Mouse (Mus musculus) heart, embryonic 15.5 days (tissue): ENCODE data around the gene Apol7e. TPM values are rescaled to one million over a fixed set of nuclear protein-coding genes. Genes with fewer than 3 reads are reported as not detected.

ENCODE experiments used
- ATAC-seq: fragments of 200-750 bp; cut with Nextera tagmentation; replicated peaks from 2 replicates; pipeline ENCODE4 v1.8.0; 2017; ENCODE audit warnings: low read depth, moderate TSS enrichment; ENCODE audit not compliant: insufficient number of reproducible peaks, insufficient read depth, low FRiP score
- H3K27ac ChIP-seq: fragments of 300-500 bp; sonication (generic); 2 replicates; pipeline ENCODE4 v1.5.1; 2015; ENCODE audit warnings: mild to moderate bottlenecking, inconsistent platforms
- H3K27me3 ChIP-seq: fragments of 300-500 bp; sonication (generic); 2 replicates; pipeline ENCODE4 v1.6.1; 2015; ENCODE audit warnings: inconsistent platforms
- H3K36me3 ChIP-seq: fragments of 300-500 bp; sonication (generic); 2 replicates; pipeline ENCODE4 v1.6.1; 2015; ENCODE audit warnings: mild to moderate bottlenecking, inconsistent platforms
- H3K4me1 ChIP-seq: fragments of 300-500 bp; sonication (generic); replicated peaks from 2 replicates; pipeline ENCODE4 v1.6.1; 2015; ENCODE audit warnings: inconsistent platforms
- H3K4me2 ChIP-seq: fragments of 300-500 bp; sonication (generic); 2 replicates; pipeline ENCODE4 v1.6.1; 2015; ENCODE audit warnings: inconsistent platforms, mild to moderate bottlenecking, moderate library complexity
- H3K4me3 ChIP-seq: fragments of 300-500 bp; sonication (generic); 2 replicates; pipeline ENCODE4 v1.5.1; 2015; ENCODE audit warnings: mild to moderate bottlenecking, inconsistent platforms
- H3K9ac ChIP-seq: fragments of 300-500 bp; sonication (generic); 2 replicates; pipeline ENCODE4 v1.6.1; 2015; ENCODE audit warnings: mild to moderate bottlenecking, inconsistent platforms
- H3K9me3 ChIP-seq: fragments of 300-500 bp; sonication (generic); replicated peaks from 2 replicates; pipeline ENCODE4 v1.6.1; 2016; ENCODE audit warnings: inconsistent platforms
- WGBS: fragments of 180-500 bp; shearing (Covaris S2); methylation state at CpG from one replicate; pipeline ENCODE4 v1.1.7; 2015; ENCODE audit warnings: mixed read lengths; 5-methylcytosine and 5-hydroxymethylcytosine counted together
- polyA plus RNA-seq: library from polyadenylated mRNA; unstranded; fragments of >200 nt; fragmentation: Nextera tagmentation; extraction: Ambion mirVana; gene quantifications from 2 replicates; pipeline ENCODE4 v1.2.1, GENCODE M21; 2015

Apol7e gene
- polyA plus RNA-seq, 1 experiment from 2014 or later = 0.05 TPM

DNA sequence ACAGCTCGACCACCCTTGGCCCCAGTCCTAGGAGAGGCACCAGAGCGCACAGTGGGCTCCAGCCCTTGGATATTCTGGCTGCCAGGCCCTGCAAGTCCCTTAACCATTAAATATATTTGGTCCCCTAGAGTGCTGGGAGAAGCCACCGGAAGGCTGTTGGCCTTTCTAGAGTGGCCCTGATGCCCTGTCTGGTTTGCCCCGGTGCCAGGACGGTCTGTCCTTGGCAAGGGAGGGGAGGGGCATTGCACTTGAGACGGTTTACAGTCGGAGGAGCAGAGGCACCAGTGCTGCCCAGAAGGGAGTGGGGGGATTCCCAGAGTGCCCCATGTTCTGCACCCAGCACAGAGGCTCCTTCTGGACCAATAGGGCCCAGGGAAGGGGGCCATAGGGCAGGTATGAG lies 62.4 kb downstream of the Apol7e start:
- ATAC-seq = no peak

GRCm38 (mm10) chr15:77761561-77762380 lies 63.1 kb downstream of the Apol7e start:
- no peak overlapping the region for H3K27ac ChIP-seq
- 72% methylated on average over 22 of the region's 22 CpGs for WGBS
- H3K4me2 ChIP-seq = no peak overlapping the region
- no peak overlapping the region for H3K4me3 ChIP-seq
- H3K36me3 ChIP-seq = peaks cover 76% of the 10 kb centered on the region
- ATAC-seq = 0 out of 2 replicates have a peak, but pooled peaks have one; percentile 20
- H3K9ac ChIP-seq = no peak overlapping the region
- H3K4me1 ChIP-seq = 0 out of 2 replicates have a peak, but pooled peaks cover 6% of the 10 kb centered on the region
- no peaks in the 10 kb centered on the region for H3K27me3 ChIP-seq
- no peaks in the 10 kb centered on the region for H3K9me3 ChIP-seq

More for the DNA sequence above, 62.4 kb downstream of the Apol7e start:
- Histone ChIP-seq H3K4me1 (0 out of 2 replicates have a peak, but pooled peaks cover 6% of the 10 kb centered on the region), H3K9me3 (no peaks in the 10 kb centered on the region), H3K4me3 (no peak overlapping the region), H3K27me3 (no peaks in the 10 kb centered on the region), H3K27ac (no peak overlapping the region), H3K9ac (no peak overlapping the region), H3K4me2 (no peak overlapping the region), H3K36me3 (peaks cover 69% of the 10 kb centered on the region)
- WGBS = 94% methylated on average over 7 of the region's 7 CpGs

- H3K4me2 ChIP-seq = no peak overlapping the region
- H3K4me1 ChIP-seq = 0 out of 2 replicates have a peak, but pooled peaks cover 6% of the 10 kb centered on the region
- no peak overlapping the region for H3K27ac ChIP-seq
- H3K27me3 ChIP-seq = no peaks in the 10 kb centered on the region
- WGBS = 85% methylated on average over 16 of the region's 16 CpGs
- no peak overlapping the region for H3K9ac ChIP-seq
- no peak for ATAC-seq
- H3K4me3 ChIP-seq = no peak overlapping the region
- H3K9me3 ChIP-seq = no peaks in the 10 kb centered on the region
- H3K36me3 ChIP-seq = peaks cover 89% of the 10 kb centered on the region
Measured at GRCm38 (mm10) chr15:77763050-77763449, 64.4 kb downstream of the Apol7e start.

GRCm38 (mm10) chr15:77763702-77764101 lies 65.0 kb downstream of the Apol7e start:
- Histone ChIP-seq H3K9me3 (no peaks in the 10 kb centered on the region), H3K9ac (no peak overlapping the region), H3K4me3 (no peak overlapping the region), H3K27me3 (no peaks in the 10 kb centered on the region), H3K36me3 (peaks cover 96% of the 10 kb centered on the region), H3K4me2 (no peak overlapping the region), H3K4me1 (0 out of 2 replicates have a peak, but pooled peaks cover 6% of the 10 kb centered on the region), H3K27ac (peak overlapping the region; percentile 30)
- no peak for ATAC-seq
- 79% methylated on average over 11 of the region's 11 CpGs for WGBS

DNA sequence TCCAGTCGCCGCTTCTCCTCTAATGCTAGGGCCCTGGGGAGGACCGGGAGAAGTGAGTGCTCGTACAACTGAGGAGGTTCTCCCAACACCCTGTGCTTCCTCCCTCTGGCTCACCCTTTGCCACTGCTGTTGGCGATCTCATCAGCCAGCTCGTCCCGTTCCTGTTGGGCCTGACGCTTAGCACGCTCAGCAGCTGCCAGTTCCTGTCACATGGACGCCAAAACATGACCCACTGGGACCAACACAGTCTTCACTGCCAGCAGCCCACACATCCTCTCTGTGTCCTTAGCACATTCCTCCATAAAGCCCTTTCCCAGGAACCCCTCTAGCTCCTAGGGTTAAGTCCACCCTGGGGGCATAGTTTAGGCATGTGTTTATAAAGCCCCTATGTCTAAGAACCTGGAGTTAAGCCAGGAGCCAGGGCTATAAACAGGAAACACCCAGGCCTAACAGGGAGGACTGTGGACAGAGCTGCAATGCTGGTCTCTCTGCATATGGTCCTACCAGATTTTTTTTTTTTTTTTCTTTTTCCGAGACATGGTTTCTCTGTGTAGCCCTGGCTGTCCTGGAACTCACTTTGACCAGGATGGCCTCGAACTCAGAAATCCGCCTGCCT lies 65.8 kb downstream of the Apol7e start:
- Histone ChIP-seq H3K9ac (no peak overlapping the region), H3K9me3 (no peaks in the 10 kb centered on the region), H3K4me3 (no peak overlapping the region), H3K27ac (peak overlapping the region; percentile 30), H3K4me2 (no peak overlapping the region), H3K27me3 (no peaks in the 10 kb centered on the region), H3K4me1 (0 out of 2 replicates have a peak, but pooled peaks cover 6% of the 10 kb centered on the region), H3K36me3 (peaks cover 99% of the 10 kb centered on the region)
- 72% methylated on average over 13 of the region's 13 CpGs for WGBS
- ATAC-seq = no peak

DNA sequence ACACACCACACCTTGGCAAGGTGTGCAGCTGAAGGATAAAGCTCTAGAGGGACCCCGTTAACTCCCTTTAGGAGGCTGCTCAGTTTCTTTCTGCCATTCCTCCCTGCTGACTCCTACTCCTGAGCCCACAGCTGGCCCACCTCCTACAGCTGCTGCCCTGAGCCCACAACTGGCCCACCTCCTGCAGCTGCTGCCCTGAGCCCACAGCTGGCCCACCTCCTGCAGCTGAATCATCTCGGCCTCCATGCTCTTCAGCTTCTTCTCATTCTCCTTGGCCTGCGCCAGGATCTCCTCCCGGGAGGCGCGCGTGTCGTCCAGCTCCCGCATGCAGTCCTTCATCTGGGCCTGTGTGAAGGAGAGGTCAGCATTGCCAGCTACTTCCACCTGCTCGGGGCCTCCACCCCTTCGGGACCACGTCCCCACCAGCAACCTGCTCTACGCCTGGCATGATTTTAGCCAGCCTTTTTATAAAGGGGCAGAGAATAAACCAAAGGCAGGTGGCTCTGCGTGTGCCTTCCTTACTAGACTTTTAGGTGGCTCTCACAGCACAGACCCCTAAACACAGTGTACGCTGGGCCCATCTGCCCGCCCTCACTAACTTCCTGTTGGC lies 66.9 kb downstream of the Apol7e start:
- H3K4me2 ChIP-seq = no peak overlapping the region
- no peak overlapping the region for H3K9ac ChIP-seq
- H3K27ac ChIP-seq = no peak overlapping the region
- no peak overlapping the region for H3K4me3 ChIP-seq
- WGBS = 91% methylated on average over 16 of the region's 16 CpGs
- ATAC-seq = no peak
- H3K27me3 ChIP-seq = no peaks in the 10 kb centered on the region
- peaks cover 99% of the 10 kb centered on the region for H3K36me3 ChIP-seq
- no peaks in the 10 kb centered on the region for H3K9me3 ChIP-seq
- H3K4me1 ChIP-seq = 0 out of 2 replicates have a peak, but pooled peaks cover 6% of the 10 kb centered on the region

DNA sequence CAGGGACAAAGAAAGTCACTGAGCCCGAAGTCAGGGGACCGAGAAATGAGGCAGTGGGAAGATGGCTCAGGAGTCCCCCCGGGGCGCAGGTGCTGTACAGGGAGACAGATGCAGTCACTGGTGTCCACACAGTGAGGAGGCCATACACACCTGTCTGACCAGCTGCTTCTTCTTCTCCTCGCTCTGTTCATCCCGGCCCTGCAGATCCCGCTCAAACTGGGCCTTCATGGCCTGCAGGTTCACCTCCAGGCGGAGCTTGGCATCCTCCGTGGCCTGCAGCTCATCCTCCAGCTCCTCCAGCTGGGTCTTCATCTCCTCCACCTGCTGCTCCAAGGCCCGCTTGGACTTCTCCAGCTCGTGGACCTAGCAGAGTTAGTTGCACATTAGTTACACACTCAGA lies 68.3 kb downstream of the Apol7e start:
- H3K9ac ChIP-seq = no peak overlapping the region
- no peaks in the 10 kb centered on the region for H3K27me3 ChIP-seq
- no peak overlapping the region for H3K27ac ChIP-seq
- H3K4me3 ChIP-seq = no peak overlapping the region
- ATAC-seq = no peak
- H3K4me1 ChIP-seq = 0 out of 2 replicates have a peak, but pooled peaks cover 6% of the 10 kb centered on the region
- WGBS = 91% methylated on average over 11 of the region's 11 CpGs
- no peak overlapping the region for H3K4me2 ChIP-seq
- peaks cover 99% of the 10 kb centered on the region for H3K36me3 ChIP-seq
- no peaks in the 10 kb centered on the region for H3K9me3 ChIP-seq

Other genes with a start within 250 kb of the Apol7e start
- gene Apol10a, start 221.8 kb upstream of the Apol7e start, polyA plus RNA-seq = not detected in 2 replicates
- not detected in 2 replicates for gene Apol11a, start 190.6 kb upstream of the Apol7e start, polyA plus RNA-seq
- gene Apol7c, start 165.5 kb upstream of the Apol7e start, polyA plus RNA-seq = 0.15 TPM in 1 of 2 replicates, not detected in the other
- gene 1700025B11Rik, start 137.0 kb upstream of the Apol7e start, polyA plus RNA-seq = not detected in 2 replicates
- 0.06 and 0.08 TPM in 2 replicates for gene Apol10b, start 102.7 kb upstream of the Apol7e start, polyA plus RNA-seq
- not detected in 2 replicates for gene Gm36245, start 99.6 kb upstream of the Apol7e start, polyA plus RNA-seq
- gene Apol11b, start 55.6 kb upstream of the Apol7e start, polyA plus RNA-seq = 0.40 and 0.66 TPM in 2 replicates
- 0.13 and 0.26 TPM in 2 replicates for gene Apol9b, start 30.2 kb downstream of the Apol7e start, polyA plus RNA-seq
- 0.24 TPM in 1 of 2 replicates, not detected in the other for gene Apol8, start 58.1 kb downstream of the Apol7e start, polyA plus RNA-seq
- 25.2 and 33.7 TPM in 2 replicates for gene Myh9, start 143.3 kb downstream of the Apol7e start, polyA plus RNA-seq
- gene Txn2, start 230.1 kb downstream of the Apol7e start, polyA plus RNA-seq = 251 and 280 TPM in 2 replicates